Mouse (Mus musculus) testis, postnatal 14 days (tissue): ENCODE data around the gene Mynn.

ENCODE experiments used
- DNase-seq: peaks from one replicate; pipeline ENCODE4 v3.0.0; 2021; ENCODE audit warnings: low spot score

Gene Mynn

DNA sequence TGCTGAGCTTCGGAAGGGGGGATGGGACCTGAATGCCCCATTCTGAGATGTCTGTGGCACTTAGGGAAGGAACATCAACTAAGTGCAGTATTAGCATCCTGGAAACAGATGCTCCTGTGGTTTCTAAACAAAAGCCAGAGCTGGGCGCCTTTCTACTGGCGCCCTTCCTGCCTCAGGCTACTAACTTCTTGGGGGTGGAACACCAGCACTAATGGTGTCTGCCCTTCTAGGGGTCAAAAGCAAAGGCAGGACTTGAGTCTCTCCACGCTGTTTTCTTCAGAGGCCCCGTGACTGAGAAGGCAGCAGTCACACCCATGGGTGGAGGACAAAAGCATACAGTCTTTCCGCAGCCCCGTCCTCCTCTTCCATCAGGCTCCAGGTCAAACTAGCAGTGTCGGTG, 44.9 kb downstream of the Mynn start:
- no peak for DNase-seq

DNA sequence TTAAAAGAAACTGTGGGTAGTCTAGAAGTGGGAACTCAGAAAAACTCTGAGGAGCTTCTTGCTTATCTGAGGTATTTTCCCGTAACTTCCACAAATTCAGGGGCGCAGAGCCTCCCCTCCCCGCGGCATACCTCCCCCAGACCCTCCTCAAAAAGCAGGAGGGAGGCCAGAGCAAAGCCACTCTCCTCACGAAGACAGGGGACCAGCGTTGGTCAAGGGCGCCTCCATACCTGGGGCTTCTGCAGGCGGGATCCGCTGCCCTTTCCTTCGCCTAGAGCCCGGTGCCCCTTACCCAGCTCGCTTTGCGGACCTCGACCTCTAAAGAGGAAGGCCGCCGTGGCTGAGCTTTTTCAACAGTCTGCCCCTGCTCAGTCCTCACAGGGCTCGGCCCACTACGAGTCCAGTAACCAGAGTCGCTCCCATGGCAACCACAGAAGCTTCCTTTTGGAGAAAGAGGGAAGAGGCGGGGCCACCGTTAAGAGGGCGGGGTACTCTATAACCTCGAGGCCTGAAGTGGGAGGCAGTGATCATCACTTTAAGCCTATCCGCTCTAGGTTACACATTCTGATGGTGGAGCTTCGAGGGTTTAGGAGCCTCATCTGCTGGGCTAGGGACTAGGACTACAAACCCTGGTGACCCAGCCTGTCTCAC, 45.7 kb downstream of the Mynn start, which contains the start of gene Lrrc34:
Lrrc34 (minus strand) TSS at position 430 of the 651 bp plus-strand sequence.
- DNase-seq: peak; percentile 56

DNA sequence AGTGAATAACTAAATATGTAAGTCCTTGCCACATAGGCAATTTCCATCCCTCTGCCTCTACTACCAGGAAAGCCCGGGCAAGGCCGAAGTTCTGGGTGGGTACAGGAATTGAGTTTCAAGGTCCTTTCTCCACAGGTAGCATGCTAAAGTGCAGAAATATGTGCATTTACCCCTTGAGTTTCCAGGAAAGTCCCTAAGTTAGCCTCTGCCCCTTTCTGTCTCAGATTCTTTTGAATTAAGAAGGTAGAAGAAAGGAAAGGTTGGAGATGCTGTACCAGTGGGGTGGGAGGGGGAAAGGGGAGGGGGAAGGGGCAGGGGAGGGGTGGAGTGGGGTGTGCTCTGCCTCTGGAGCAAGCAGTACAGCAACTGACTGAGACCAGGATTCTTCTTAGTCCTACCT, 46.6 kb downstream of the Mynn start:
- DNase-seq: no peak

DNA sequence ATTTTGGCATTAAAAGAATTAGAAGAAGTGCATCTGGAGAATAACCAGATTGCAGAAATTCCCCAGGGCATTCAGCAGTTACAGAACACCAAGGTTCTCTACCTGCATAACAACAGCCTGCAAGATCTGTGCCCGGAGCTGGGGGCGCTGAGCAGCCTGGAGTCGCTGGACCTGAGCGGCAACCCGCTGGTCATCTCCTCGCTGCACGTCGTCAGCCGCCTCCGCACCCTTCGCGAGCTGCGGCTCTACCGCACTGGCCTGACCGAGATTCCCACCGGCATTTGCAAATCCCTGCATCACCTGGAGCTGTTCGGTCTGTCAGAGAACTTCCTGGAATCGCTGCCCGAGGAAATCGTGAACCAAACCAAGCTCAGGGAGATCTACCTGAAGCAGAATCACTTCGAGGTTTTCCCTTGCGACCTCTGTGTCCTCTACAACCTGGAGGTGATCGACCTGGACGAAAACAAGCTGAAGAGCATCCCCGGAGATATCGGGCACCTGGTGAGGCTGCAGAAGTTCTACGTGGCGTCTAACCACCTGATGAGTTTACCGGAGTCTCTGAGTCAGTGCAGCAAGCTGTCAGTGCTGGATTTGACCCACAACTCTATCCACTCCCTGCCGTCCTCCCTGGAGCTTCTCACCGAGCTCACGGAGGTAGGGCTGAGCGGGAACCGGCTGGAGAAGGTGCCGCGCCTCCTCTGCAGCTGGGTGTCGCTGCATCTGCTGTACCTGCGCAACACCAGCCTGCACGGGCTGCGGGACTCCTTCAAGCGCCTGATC, 48.4 kb downstream of the Mynn start:
- peak; percentile 20 for DNase-seq

DNA sequence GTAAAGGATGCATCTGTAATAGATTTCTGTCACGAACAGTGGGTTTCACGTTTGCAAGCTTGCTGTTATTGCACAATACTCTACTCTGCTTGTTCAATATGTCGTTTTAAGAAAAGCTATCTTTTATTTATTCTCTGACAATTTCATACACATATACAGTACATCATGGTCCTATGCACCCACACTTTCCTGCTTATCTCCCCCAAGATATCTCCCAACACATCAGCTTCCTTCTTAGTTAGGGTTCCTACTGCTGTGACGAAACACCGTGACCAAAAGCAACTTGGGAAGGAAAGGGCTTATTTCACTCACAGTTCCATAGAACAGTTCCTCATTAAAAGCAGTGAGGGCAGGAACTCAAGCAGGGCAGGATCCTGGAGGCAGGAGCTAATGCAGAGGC, 54.1 kb downstream of the Mynn start:
- no peak for DNase-seq

DNA sequence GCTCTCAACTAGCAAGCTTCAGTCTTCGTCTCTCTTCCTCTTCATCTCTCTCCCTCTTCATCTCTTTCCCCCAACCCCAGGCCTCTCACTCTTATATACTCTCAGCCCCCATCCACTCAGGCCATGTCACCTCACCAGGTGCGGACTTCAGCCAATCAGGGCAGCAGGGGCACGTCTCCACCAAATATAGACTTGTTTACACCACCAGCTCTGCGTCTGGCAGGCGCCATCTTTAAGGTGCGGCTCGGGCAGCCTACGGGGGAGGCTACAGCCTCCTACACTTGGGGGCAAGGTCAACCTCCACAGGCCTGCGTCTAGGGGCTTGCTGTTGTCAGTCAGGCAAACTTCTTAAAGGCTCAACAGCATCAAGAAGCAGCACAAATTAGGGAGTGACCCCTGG, 56.6 kb downstream of the Mynn start:
- peak; percentile 23 for DNase-seq
